Mouse (Mus musculus) small intestine, adult 2 months (tissue): ENCODE data around the gene Tnk2. TPM values are rescaled to one million over a fixed set of nuclear protein-coding genes. Genes with fewer than 3 reads are reported as not detected.

Source experiments
- H3K27ac ChIP-seq: fragments of 200-500 bp; 2 replicates; pipeline ENCODE4 v1.5.1; 2012; ENCODE audit warnings: low read depth, low read length, control low read depth, inconsistent platforms; ENCODE audit not compliant: insufficient read depth
- H3K27me3 ChIP-seq: fragments of 200-500 bp; 2 replicates; pipeline ENCODE4 v1.6.1; 2012; ENCODE audit warnings: mild to moderate bottlenecking, moderate library complexity, low read length, inconsistent platforms; ENCODE audit not compliant: control insufficient read depth, insufficient read depth
- H3K36me3 ChIP-seq: fragments of 200-500 bp; 2 replicates; pipeline ENCODE4 v1.6.1; 2012; ENCODE audit warnings: mild to moderate bottlenecking, low read length, control low read depth, inconsistent platforms; ENCODE audit not compliant: control insufficient read depth, insufficient read depth
- H3K4me1 ChIP-seq: fragments of 200-500 bp; 2 replicates; pipeline ENCODE4 v1.6.1; 2012; ENCODE audit warnings: low read length, inconsistent platforms, mixed read lengths; ENCODE audit not compliant: control insufficient read depth, insufficient read depth, insufficient read length
- H3K4me3 ChIP-seq: fragments of 200-500 bp; 2 replicates; pipeline ENCODE4 v1.5.1; 2012; ENCODE audit warnings: low read depth, mild to moderate bottlenecking, control low read depth, inconsistent platforms, low read length, moderate library complexity
- CTCF ChIP-seq: fragments of 200-500 bp; IDR thresholded peaks from 2 replicates; pipeline ENCODE4 v1.5.1; 2012; ENCODE audit warnings: low read depth, mild to moderate bottlenecking, control low read depth, inconsistent platforms, low read length, moderate library complexity, mixed read lengths; ENCODE audit not compliant: insufficient replicate concordance, insufficient read length; ENCODE audit errors: extremely low read depth
- POLR2A ChIP-seq: fragments of 200-500 bp; IDR thresholded peaks from 2 replicates; pipeline ENCODE4 v1.6.1; 2012; ENCODE audit warnings: low read depth, mild to moderate bottlenecking, control low read depth, inconsistent platforms, low read length, moderate library complexity
- WGBS: fragments of 180-500 bp; shearing (Covaris S2); methylation state at CpG from one replicate; pipeline ENCODE4 v1.1.7; 2018; 5-methylcytosine and 5-hydroxymethylcytosine counted together
- polyA plus RNA-seq: library from polyadenylated mRNA; depleted of rRNA; stranded (reverse); fragments of >200 nt; gene quantifications from 2 replicates; pipeline ENCODE4 v1.2.3, GENCODE M21; 2012

The Tnk2 gene
- polyA plus RNA-seq, 1 experiment = 57.5 TPM

DNA sequence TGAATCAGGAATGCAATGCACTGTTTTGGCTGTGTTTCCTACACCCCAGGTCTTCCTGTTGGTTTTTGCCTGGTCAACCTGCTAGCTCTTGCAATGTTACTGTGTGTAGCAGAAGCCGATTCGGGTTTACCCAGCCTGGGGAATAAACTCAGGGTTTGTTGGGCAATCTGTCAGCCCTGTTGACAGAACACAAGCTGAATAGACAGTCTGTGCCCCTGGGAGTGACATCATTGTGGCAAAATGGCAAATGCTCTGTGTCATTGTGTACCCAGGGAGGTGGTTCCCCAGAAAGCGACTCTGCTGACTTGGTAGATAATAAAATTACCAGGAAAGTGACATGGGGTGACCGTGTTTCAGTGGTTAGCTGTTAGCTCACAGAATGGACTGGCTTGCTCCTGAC, 45.1 kb downstream of the Tnk2 start:
- TF ChIP-seq CTCF (no peak), POLR2A (no peak)
- H3K27me3 ChIP-seq = no peaks in the 10 kb centered on the region
- no peaks in the 10 kb centered on the region for H3K36me3 ChIP-seq
- H3K27ac ChIP-seq = no peak overlapping the region
- H3K4me3 ChIP-seq = no peak overlapping the region
- 25% methylated on average over 4 of the region's 4 CpGs for WGBS
- H3K4me1 ChIP-seq = no peaks in the 10 kb centered on the region

DNA sequence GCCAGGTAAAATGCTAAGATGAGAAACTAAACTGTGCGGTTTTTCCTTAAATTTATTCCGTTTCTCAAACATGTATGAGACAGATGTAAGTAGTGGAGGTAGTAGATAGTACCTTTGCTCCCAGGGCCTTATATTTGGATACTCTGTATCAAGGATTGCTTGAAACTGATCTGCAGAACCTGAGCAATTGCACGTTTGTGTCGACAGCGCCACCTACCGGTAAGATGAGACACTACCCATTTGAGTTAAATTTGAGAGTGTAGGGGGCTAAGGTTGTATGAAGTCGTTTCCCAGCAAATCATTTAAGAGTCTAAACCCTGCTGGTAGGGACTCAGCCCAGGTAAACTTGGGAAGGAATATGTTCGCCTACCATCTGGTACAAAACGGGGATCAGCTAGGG, 45.8 kb downstream of the Tnk2 start:
- 9% methylated on average over 9 of the region's 9 CpGs for WGBS
- no peaks in the 10 kb centered on the region for H3K27me3 ChIP-seq
- H3K4me1 ChIP-seq = no peaks in the 10 kb centered on the region
- TF ChIP-seq CTCF (no peak), POLR2A (no peak)
- H3K4me3 ChIP-seq = no peak overlapping the region
- H3K27ac ChIP-seq = no peak overlapping the region
- no peaks in the 10 kb centered on the region for H3K36me3 ChIP-seq

DNA sequence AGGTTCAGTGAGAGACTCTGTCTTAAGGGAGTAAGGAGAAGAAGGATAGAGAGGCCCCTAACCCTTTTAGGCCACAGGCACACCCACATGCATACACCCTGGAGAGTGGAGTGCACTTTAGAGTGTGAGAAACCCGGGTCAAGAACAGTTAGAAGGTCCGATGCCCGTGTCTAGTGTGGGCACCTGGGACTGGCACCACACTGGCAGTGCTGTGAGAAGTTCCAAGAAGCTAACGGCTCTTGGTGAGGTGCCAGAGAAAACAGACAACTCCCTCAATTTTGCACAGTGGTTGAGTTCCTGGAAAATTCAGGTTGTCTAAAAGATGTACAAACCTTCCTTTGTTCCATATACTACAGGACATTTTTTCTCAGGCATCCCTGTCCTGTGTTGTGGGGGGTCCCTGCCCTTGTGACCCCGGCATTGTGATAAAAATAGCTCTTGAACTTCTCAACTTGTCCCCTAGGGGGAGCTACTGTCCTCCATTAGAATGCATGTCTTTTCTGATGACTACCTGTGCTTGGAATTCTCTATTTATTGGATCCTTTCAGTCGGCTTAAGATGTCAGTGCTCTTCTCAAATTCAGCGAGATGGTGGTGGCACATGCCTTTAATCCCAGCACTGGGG, 53.3 kb downstream of the Tnk2 start:
- Histone ChIP-seq H3K27me3 (no peaks in the 10 kb centered on the region), H3K4me1 (peaks cover 16% of the 10 kb centered on the region), H3K27ac (no peak overlapping the region), H3K36me3 (no peaks in the 10 kb centered on the region), H3K4me3 (no peak overlapping the region)
- WGBS = 9% methylated on average over 7 of the region's 7 CpGs
- no peak for TF ChIP-seq POLR2A
- TF ChIP-seq CTCF = peak; percentile 79; the same call in 1 of the 2 replicates

GRCm38 (mm10) chr16:32697665-32698446, 54.2 kb downstream of the Tnk2 start:
- Histone ChIP-seq H3K4me3 (no peak overlapping the region), H3K36me3 (no peaks in the 10 kb centered on the region), H3K4me1 (peaks cover 16% of the 10 kb centered on the region), H3K27me3 (no peaks in the 10 kb centered on the region), H3K27ac (no peak overlapping the region)
- TF ChIP-seq CTCF = no peak
- no peak for TF ChIP-seq POLR2A
- WGBS = 90% methylated on average over 22 of the region's 22 CpGs

- Histone ChIP-seq H3K27ac (no peak overlapping the region), H3K36me3 (no peaks in the 10 kb centered on the region), H3K4me1 (peaks cover 20% of the 10 kb centered on the region), H3K4me3 (no peak overlapping the region), H3K27me3 (no peaks in the 10 kb centered on the region)
- 32% methylated on average over 7 of the region's 7 CpGs for WGBS
- TF ChIP-seq POLR2A (no peak), CTCF (no peak)
These were observed 54.9 kb downstream of the Tnk2 start for GRCm38 (mm10) chr16:32698550-32698949.

DNA sequence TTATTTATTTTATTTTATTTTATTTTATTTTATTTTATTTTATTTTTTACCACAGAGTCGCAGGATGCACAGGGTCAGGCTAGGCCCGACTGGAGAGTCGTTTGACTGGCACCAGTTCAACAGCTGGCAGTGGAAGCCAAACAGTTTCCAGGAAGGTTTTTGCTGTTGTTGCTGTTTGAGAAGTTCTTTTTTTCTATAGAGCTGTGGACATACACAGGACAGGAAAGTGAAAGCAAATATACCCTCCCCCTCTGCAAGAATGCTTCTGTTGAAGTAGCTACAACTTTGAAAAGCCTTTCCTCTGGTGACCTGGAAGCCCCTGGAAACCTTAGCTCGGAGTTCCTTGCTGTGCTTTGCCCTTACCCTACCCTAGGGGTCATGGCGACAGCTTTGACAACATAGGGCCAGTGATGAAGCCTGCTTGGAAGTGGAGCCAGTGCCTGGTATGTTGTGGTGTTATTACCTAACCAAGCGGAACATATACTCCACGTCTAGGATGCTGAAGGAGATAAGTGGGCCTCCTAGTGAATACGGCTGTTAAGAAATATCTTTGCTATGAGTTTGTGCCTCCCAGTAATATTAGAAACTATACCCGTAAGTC, 59.7 kb downstream of the Tnk2 start:
- 45% methylated on average over 9 of the region's 9 CpGs for WGBS
- no peak for TF ChIP-seq POLR2A
- TF ChIP-seq CTCF = no peak
- Histone ChIP-seq H3K4me1 (peaks cover 31% of the 10 kb centered on the region), H3K27me3 (no peaks in the 10 kb centered on the region), H3K4me3 (no peak overlapping the region), H3K36me3 (no peaks in the 10 kb centered on the region), H3K27ac (peak overlapping the region; percentile 63)

DNA sequence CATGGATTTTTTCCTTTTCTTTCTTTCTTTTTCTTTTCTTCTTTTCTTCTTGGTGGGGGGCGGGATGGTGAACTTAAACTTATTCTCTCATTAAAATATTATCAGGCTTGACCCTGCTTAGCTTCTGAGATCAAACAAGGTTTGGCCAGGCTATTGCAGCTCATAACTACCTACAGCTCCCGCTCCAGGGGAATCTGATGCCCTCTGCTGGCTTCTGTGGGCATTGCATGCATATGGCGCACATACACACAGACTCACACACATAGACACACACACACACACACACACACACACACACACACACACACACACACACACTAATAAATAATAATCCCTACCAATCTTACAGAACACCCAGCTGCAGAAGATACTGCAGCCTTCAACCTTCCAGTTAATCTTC, 61.9 kb downstream of the Tnk2 start:
- 100% methylated on average over 3 of the region's 3 CpGs for WGBS
- Histone ChIP-seq H3K36me3 (no peaks in the 10 kb centered on the region), H3K4me3 (no peak overlapping the region), H3K27ac (no peak overlapping the region), H3K27me3 (no peaks in the 10 kb centered on the region), H3K4me1 (peaks cover 32% of the 10 kb centered on the region)
- TF ChIP-seq CTCF (peak; percentile 19; the same call in 1 of the 2 replicates), POLR2A (no peak)
